Mouse (Mus musculus): ENCODE measurements around the gene B3galt1.

GRCm38 (mm10) chr2:68005711-68006110 is 440.0 kb downstream of the B3galt1 start:
- no peak for TF ChIP-seq CTCF (IDR thresholded peaks at IDR 0.05; ENCODE audit: low read depth, low read length)
- no peak for TF ChIP-seq EP300 (IDR thresholded peaks at IDR 0.05; ENCODE audit: insufficient read depth, low read depth, low read length)
- no peak for TF ChIP-seq POLR2A (IDR thresholded peaks at IDR 0.05; ENCODE audit: insufficient read depth, low read length)
